Mouse (Mus musculus) mesoderm, embryonic 11.5 days (tissue): Measurements from ENCODE around the gene Gnpat.
A peak's percentile ranks its signal among the peaks of the same experiment; 100 is the strongest.

Experiments used
- DNase-seq: peaks from one replicate; pipeline ENCODE4 v3.0.0-alpha.2; 2012; ENCODE audit warnings: low read depth, low spot score

Gnpat gene

DNA sequence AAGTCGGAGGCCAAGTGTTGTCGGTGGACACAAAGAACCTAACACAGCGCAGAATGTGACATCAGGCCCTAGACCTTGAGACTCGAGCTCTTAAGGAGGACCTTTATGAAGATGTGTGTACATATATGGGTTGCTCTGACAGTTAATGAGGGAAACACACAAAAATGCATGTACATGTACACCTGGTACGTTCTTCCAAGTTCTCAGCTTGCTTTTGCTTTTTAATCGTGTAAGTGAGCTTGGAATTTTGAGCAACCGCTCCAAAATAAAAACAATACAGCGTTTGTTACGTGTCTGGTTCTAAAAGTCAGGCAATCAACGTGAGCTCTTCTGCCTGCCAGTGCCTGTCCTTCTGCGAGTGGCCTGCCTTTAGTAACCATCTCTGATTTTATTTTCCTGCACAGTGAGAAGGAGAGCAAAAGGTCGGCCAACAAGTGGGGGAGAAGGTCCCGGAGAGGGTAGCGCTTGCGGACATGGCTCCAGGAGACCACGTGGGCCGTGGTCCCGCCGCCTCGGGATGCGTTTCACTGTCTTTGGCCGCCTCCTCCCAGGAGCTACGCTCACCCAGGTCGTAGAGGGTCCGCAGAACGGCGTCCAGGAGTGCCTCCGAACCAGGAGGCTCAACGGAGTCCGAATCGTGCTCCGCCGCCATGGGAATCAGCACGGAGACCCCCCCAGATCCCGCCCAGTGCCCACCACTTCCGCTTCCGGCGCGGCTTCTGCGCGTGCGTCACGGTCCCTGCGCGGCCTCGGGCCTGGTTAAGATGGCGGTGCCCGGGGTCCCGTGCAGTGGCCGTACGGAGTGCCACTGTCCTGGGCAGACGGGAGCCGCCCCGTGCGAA lies at the start of gene Gnpat, which contains the start of gene 2810004N23Rik:
Gnpat (plus strand) TSS at position 713 of the 842 bp plus-strand sequence.
2810004N23Rik (minus strand) TSS at position 800 of the 842 bp plus-strand sequence.
- DNase-seq, result peak; percentile 93

DNA sequence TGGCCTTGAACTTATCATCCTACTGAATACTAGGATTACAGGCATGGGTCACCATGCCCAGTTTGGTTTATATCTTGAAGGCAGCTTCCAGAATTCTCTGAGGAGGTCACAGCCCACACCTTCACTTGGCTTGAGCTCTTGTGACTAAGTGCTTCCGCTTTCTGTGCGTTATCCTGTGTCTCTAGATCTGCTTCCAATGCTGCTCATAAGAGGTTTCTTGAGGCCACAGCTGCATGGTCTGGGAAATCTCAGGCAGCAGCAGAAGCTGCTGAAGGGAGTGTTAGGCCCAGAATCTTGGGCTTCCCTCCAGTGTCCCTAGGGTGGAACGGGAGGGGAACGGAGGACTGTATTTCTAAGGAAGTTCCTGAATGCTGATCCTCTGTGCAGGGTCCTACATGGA lies 49.5 kb upstream of the Gnpat start:
- no peak for DNase-seq

DNA sequence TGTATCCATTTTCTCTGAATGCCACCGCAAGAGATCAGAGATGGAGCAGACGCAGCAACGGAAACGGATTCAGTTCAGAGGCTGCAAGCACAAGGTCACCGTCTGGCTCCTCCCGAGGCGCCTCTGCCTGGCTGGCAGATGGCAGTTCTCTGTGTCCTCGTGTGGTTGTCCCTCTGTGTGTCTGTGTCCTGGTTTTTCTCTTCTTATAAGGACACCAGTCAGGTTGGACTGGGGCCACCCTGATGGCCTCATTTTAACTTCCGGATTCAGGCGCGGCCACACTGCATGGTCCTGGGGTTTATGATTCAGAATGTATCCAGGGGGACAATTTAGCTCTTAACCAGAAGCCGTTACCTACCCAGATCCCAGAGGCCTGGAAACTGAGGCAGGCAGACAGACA lies 47.0 kb upstream of the Gnpat start:
- no peak for DNase-seq

DNA sequence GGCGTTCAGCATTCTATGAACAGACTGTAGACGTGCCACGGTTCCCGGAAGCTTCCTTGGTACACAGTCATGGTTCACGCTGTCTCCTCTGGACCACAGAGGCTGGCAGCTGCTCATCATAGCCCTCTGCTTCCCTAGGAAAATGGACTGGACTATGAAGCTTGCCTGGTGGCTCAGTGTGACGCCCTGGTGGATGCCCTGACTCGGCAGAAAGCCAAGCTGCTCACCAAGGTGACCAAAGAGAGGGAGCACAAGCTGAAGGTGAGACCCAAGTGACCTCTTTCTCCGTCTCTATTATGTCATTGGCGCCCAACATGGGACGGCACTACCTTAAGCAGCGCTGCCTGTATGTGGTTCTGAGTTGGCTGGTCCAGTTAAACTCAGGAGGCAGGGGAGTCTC lies 46.0 kb upstream of the Gnpat start:
- no peak for DNase-seq

DNA sequence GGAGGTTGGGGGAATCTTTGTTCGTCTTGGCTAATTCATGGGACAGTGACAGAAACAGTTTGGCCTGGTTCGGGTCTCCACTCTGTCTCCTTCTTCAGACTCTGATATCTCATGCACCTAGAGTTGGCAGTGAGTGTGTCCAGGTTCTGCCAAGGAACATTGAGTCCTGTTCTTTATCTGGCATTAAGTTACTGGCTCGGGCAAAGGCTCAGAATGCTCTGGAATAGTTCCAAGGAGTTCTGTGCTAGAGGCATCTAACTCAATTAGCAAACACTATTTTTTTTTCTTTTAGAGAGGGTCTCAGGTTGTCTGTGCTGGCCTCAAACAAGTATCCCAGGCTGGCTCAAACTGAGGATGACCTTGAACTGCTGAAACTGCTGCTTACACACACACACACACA lies 45.5 kb upstream of the Gnpat start:
- no peak for DNase-seq

DNA sequence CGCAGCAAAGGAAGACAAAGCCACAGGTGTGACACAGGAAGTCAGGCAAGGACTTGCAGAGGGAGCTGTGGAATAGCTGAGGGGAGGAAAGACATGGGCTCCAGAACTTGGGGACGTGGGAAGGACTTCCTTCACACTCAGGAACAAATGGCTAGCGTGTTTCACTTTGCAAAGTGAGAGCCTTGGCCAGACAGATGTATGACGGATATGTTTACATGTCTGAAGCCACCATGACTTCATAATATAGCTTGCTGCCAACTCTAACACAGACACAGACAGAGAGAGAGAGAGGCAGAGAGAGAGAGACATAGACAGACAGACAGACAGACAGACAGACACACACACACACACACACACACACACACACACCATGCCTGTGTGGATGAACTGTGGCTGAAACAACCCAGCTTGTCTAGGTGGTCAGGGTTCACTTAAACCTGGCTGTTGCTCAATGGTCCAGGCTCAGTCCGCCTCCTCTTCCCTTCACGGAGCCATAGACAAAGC lies 43.2 kb upstream of the Gnpat start:
- no peak for DNase-seq

DNA sequence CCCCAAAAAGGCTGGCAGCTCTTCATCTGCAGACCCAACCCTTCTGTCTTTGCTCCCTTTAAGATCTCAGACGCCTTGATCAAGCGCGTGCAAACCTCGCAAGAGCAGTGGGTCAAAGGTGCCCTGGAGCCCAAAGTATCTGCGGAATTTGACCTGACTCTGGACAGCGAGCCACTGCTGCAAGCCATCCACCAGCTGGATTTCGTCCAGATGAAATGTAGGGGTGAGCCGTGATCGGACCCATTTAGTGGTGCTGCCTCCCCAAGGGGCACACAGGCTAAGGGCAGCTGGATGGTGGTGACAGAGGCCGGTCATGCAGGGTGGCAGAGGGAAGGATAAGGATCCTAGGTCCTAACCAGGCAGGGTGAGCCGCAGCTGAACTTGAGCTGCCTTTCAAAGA lies 42.7 kb upstream of the Gnpat start:
- DNase-seq, result no peak

DNA sequence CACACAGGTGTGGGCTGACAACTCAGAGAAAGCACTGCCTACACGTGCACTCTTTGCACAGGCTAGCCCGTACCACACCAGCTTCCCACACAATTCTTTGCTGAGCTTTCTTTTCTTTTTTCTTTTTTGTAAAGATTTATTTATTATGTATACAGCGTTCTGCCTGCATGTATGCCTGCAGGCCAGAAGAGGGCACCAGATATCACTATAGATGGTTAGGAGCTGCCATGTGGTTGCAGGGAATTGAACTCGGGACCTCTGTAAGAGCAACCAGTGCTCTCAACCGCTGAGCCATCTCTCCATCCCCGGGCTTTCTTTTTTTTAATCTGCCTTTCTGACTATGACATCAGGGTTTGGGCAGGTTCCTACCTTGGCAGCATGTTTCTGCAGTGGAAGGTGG lies 39.3 kb upstream of the Gnpat start:
- DNase-seq, result no peak

DNA sequence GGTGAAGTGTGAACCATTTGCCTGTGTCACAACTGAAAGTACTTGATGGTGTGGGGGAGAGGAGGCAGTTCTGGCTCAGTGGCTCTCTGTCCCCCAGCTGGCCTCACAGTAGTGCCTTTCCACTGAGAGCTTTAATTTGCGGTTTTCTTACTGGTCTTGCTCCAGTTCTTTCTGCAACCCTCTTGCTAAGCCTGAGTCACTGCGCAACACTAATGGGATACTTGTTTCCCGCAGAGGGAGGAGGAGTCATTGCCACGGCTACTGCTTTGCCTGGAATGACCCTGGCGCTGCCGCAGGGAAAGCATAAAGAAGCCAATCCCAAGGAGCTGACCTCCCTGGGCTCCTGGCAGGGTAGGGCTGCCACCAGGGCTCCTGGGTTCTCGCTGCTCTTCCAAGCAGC lies 36.2 kb upstream of the Gnpat start:
- no peak for DNase-seq

DNA sequence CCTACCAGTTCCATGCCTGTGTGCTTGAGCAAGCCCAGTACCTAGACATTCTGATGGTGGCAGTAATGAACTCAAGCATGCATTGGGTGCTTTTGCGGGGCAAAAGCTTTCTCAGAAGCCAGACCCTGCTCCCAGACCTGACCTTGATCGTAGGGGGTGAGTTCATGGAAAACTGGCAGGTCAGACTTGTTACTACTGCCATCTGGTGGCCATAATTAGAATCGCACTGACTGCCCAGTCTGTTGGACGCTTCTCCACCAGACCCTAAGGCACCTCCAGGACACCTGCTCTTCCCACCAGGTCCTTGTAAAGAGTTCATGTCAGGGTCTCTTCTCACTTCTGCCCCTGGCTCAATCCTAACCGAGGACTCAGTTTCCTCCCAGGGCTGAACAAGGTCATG lies 35.4 kb upstream of the Gnpat start:
- DNase-seq, result peak; percentile 74

DNA sequence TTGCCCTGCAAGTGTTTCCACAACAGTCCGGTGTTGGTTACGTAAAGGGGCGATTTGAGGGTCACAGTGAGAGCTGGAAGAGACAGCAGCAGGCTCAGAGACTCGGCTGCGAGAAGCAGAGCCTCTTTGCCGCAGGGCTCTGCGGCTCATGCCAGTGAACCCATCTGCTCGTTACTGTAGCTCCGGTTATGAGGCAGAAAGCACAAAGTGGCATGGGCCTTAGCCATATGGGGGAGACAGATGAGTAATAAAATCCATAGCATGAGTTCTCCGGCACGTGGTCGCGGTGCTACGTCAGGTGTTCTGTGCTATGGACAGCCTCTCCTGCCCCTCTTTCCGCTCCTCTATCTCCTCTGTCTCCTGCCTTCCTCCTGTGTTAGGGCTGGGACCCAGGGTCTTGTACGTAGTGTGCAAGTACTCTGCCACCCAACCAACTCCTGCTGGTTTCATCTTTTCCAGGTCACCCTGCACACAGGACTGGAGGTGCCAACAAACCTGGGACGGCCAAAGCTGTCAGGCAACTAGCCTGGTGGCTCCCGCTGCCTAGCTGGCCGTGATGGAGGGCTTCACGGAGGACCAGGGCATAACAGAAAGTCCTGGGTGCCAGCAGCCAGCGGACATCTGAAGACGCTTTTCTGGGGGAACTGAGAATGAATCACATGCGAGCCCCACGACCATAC lies 34.1 kb upstream of the Gnpat start:
- DNase-seq, result no peak

DNA sequence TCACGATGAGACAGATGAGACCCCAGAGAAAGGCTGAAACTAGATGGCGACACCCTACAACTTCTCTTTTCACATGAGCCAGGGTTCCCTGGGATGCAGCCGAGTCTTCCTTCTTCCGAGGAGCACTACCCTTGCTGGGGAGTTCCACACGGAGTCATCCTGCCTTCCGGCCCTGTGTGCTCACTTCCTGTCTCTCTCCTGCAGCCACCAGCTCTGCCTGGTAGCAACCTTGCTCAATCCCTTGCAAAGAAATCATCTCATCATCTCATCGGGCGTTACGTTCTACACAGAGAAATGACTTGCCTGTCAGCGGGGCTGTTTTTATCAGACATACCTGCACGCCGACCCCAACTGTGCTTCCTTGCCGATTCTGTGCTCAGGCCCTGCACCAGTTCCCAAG lies 32.8 kb upstream of the Gnpat start:
- DNase-seq, result no peak

DNA sequence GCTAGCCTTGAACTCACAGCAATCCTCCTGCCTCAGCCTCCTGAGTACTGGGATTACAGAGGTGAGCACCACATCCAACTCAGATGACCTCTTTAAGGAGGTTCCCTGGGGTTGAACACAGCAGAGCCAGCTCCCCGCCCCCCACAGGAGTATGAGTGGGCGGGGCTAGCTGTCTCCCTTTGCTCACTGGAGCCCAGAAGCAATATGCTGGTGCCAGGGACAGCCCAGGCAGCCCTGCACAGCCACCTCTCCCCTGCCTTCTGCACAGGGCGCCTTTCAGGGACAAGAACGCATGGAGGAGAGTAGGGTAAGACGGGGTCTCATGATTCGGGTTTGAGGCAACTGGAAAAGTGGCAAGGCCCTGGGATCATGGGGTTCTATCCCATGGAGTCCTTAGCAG lies 31.3 kb upstream of the Gnpat start:
- no peak for DNase-seq

DNA sequence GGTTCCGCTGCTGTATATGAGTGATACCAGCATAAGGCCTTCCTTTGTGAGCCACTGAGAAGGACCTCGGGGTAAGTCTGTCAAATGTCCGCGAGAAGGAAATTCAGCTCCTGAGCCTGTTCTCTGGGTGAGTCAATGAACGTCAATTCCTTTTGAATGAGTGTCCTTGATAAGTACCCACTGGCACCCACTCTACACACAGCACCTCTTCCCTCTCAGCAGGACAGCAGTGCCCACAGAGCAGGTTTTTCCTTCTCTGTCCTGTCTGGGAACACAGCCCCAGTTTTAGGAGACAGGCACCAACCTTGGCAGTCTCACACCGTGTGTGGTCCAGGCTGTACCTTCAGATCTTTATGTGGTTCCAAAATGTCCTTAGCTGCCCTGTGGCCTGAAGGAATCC lies 30.9 kb upstream of the Gnpat start:
- DNase-seq, result no peak

DNA sequence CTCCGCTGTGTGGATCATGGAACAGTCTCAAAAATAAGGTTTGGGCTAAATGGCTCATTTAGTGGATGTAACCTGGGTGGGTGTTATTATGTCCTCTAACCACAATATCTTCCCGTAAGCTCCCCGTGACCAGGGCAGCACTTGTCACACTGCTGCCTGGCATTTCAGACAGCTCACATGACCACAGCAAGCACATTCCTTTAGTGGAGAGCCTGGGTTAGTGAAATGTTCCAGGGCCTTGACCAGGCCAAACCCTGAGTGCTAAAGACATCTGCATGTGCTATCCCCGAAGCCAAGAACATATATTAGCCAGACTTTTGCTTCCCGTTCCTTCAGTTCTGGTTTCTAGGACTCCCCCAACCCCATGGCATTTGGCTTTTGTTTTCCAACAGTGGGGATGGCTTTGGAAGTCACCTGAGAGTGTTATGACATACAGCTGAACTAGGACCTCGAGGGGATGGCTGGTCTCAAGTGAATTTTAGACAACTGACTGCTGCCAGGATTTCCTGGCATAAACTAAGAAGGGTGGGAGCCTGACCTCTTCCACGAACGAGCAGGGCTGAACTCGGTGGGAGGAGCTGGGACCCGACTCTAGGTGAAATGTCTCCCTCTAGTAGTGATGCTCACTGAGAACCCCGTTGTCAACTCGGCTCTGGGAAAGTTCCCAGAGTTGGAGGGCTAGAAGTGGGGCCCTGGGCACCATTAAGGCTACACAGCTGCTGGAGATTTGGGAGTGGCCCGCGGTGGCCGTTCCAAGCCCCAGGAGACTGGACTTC lies 29.2 kb upstream of the Gnpat start:
- no peak for DNase-seq

DNA sequence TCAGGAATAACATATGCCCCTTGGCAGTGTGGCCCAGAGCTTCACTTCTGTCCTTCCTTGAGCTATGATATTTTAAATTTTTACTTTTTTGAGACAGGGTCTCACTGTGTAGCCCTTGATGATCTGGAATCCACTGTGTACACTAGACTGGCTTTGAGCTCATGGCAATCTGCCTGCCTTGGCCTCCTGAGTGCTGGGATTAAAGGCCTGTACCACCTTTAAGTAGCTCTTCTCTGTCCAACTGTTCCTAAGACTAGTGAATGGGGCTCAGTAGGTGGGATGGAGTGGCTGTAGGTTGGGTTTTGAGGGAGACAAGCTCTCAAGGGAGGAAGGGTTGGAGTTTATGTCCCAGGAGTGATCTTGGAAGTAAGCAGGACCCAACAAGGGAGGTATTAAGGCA lies 27.0 kb upstream of the Gnpat start:
- DNase-seq, result no peak

DNA sequence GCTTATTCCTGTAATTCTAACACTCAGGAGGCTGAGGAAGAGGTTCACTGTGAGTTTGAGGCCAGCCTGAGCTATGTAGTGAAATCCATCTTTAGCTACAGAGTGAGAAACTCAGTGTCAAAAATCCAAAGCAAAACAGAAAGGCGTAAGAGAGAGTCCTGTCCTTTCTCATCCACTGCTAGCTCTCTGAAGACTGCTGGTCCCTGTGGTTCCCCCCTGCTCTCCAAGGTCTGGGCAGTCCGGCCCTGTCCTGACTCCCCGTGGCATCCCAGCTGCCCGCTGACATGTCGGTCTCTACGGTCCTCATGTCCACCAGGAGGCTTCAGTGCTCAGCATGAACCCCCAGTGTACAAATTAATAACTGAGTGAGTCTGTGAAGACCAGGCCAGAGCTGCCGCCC lies 26.6 kb upstream of the Gnpat start:
- DNase-seq, result no peak

DNA sequence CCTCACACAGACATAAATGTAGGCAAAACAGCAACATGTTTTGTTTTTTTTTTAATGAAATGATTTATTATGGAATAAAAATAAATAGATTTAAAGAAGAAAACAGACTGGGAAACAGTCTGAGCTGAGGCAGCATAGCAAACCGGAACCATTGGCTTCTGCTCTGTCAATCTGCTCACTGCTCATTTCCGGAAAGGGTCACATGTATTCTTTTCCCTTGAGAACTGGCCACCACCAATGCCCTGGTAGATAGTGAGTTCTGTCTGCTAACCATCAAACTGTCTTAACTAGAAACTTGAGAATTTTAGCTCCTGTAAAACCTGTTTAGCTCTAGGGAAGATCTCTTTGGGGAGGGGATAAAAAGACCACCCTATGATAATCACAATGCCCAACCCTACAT lies 25.9 kb upstream of the Gnpat start:
- no peak for DNase-seq

DNA sequence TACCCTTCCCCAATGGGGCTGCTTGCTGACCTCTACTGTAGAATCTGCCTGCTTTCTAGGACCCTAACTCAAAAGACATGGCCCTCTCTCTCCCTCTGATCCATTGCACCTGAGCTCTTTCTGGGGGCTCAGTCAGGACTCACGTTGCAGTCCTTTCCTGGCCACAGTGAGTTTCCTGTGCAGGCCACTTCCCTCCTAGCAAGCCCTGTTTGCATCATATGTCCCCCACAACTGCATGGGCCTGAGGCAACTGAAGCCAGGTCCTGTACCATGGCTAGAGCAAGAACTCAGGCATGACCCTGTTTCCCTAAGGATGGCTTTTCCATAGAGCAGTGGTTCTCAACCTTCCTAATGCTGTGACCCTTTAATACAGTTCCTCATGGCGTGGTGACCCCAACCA lies 24.9 kb upstream of the Gnpat start:
- DNase-seq, result no peak

DNA sequence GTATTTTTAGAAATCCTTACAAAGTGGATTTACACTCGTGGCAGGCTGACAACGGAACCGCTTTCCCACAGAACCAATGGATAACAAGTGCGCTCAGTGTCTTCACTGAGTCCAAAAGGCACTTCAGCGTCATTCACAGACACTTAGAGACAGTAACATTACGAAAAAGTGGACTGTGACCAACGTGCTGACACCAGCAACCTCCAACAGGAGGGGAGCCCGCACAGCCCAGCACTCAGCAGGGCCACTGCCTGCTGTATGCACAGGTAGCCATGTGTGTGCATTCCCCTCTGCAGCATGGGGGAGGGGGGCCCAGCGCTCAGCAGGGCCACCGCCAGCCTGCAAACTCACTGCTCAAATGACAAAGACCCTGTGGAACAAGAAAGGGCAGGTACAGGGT lies 23.5 kb upstream of the Gnpat start:
- no peak for DNase-seq

DNA sequence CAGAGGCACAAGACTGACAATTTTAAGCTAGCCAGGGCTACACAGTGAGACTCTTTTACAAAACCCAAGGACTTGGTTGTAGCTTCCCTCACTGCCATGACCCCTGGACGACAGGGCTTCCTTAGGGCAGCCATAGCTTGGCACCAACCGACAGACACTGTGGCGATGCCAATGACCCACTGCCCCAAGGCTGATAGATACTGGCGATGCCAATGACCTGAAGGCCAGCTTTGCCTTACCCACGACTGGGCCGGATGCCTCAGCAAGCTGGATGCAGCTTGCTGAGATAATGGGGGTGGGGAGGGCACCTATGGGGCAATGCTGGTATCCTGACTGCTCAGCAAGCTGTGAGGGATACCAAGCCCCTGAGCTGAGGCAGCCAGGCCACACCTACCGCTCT lies 21.9 kb upstream of the Gnpat start:
- DNase-seq, result no peak

DNA sequence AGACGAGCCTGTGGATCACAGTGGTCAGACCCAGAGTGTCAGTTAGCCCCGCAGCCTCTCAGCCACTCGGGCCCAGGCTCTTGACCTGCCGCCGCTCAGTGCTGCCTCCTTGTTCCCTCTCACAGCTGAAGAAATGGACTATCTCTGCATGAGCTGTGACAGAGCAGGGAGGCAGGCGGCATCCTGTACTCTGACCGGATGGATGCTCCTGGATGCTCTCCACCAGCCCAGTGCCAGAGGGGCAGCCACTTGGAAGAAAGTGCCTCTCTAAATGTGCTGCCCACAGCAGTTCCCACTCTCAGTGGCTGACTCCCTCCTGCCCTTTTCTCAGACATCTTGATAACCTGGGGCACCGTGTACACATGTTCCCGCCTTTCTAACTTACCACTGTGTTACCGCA lies 21.1 kb upstream of the Gnpat start:
- DNase-seq, result no peak
